Mouse (Mus musculus) cerebellum, adult 8-10 months (tissue): ENCODE data around the gene Clca3b.
A peak's percentile ranks its signal among the peaks of the same experiment; 100 is the strongest.
"Not testable (repeated sequence)": the region's sequence is repeated elsewhere in the genome, so short reads cannot be mapped to it uniquely, and the experiment has no call there.

Source experiments
- DNase-seq: peaks from one replicate; pipeline ENCODE4 v3.0.0; 2022

The Clca3b gene

GRCm38 (mm10) chr3:144849014-144849556 lies at the start of gene Clca3b:
Clca3b (minus strand) TSS chr3:144849357.
- not testable (repeated sequence) for DNase-seq

GRCm38 (mm10) chr3:144897042-144897678 lies 48.0 kb upstream of the Clca3b start:
- no peak for DNase-seq

DNA sequence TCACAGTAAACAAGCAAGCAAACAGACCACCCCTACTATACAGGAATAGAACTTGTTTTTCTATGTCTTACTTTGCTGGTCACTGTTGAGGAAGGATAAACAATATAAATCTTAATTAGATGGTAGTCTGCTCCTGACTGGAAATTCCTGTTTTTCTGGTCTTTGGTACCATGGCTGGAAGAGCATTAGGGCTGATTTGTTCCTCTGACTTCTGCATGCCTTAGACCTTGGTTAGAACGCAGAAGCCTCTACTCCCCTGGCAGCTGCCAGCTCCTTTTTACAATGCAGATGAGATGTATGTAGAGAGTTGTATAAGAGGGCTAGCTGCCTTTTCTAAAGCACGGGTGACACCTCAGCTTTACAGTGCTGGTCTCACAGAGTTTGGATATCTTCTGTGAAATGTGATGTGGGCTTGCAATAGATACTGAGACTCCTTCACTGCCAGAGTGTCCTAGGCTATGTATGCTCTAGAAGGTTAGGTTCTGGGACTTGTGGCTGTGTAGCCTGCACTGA lies 41.1 kb upstream of the Clca3b start:
- no peak for DNase-seq

DNA sequence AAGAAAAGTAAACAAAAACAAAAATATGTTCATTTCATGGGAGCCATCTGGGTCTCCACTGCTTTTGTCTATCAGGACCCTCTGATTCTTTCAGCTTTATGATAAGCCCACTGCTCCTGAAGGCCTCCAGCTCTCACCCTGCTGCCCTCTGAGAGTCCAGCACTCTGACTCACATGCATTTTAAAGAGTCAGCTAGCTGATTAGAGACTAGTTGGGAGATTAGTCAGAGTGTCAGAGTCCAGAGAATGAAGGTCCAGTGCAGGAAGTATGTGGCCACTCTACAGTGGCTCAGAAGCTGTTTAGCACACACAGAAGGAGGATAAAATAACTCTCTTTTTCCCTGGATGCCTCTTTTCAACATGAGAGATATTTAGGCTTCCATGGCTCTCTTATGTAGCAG lies 37.8 kb upstream of the Clca3b start:
- no peak for DNase-seq

GRCm38 (mm10) chr3:144872012-144872411 lies 22.9 kb upstream of the Clca3b start:
- DNase-seq: not testable (repeated sequence)

DNA sequence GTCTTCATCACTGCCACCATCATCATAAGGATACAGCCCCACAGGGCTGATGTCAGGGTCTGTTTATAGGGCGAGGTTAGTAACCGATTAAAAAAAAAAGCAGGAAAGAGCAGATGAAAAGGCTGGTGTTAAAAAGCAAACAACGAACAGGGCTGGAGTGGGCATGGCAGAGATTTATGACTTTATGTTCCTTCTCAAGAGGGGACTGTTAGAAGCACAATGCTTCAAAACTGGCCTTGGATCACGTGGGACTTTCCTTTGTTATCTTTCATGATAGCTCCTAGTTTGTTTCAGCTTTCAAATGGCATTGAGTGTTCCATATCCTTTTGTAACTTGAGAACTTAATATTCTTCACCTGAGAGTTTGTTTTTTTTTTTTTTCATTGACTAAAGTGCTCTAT lies 427 bp upstream of the Clca3b start:
- no peak for DNase-seq

DNA sequence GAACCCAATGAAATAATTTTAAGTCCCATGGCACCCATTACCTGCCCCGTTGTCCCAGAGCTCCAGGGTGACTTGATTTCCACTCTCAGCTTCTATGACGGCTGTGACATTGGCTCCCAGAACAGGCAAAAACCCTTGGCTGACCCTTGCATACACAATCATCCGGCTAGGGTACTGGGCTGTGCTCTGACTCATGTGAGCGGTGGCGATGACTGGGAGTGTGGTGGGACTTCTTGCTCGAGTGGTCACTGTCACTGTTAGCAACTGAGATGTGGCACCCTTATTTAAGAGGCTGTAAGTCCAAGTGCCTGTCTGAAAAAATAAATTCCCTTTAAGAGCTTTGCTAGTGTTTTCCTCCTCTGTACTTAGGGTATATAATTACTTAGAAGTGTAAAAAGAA lies 21.9 kb downstream of the Clca3b start:
- no peak for DNase-seq

- peak; percentile 49 for DNase-seq
Measured at GRCm38 (mm10) chr3:144825151-144825550, 24.0 kb downstream of the Clca3b start.

GRCm38 (mm10) chr3:144823331-144823730 lies 25.8 kb downstream of the Clca3b start:
- DNase-seq: no peak

GRCm38 (mm10) chr3:144820632-144821031 lies 28.5 kb downstream of the Clca3b start:
- no peak for DNase-seq

DNA sequence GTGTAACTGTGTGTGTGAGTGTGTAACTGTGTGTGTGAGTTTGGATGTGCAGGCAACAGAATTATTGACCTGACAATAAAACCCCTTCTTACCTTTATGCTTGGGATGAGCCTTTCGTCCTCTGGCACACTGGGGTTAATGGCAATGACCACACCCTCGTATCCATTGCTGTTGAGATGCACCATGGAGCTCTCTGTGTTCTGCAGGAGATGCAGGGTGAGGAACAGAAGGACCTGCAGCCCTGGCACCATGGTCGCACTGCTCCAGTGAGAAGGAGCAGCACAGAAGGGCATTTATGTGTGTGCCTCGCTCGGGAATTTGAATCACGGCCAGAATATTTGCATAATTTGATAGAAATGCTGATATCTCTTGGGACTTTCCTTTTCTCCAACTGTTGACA lies 29.9 kb downstream of the Clca3b start, which contains the start of gene Clca3a2:
Gene Clca3a2, minus strand, starts transcription at position 276 of the 400 bp plus-strand sequence.
- not testable (repeated sequence) for DNase-seq

- not testable (repeated sequence) for DNase-seq
Measured at GRCm38 (mm10) chr3:144813336-144813735, 35.8 kb downstream of the Clca3b start.

DNA sequence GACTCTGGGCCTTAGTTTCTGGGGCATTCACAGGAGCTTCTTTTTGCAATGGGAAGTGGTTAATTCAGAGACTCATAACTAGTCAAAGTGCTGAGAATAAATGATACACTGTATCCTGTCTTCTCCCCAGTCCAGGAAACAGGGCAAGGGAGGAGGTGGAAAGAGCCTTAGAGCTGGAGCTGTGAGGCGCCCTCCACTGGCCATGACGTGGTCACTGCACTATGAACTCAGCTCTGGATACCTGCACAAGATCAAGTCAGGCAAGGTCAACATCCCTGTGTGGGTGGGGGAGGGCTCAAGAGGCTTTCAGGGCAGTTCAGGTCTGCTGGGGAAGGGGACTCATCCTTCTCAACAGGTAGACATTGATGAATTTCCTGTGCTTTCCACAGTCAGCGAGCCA lies 37.3 kb downstream of the Clca3b start:
- DNase-seq: no peak

- not testable (repeated sequence) for DNase-seq
Measured at GRCm38 (mm10) chr3:144808153-144808925, 40.8 kb downstream of the Clca3b start.

- DNase-seq: not testable (repeated sequence)
Measured at GRCm38 (mm10) chr3:144806626-144807025, 42.5 kb downstream of the Clca3b start.

DNA sequence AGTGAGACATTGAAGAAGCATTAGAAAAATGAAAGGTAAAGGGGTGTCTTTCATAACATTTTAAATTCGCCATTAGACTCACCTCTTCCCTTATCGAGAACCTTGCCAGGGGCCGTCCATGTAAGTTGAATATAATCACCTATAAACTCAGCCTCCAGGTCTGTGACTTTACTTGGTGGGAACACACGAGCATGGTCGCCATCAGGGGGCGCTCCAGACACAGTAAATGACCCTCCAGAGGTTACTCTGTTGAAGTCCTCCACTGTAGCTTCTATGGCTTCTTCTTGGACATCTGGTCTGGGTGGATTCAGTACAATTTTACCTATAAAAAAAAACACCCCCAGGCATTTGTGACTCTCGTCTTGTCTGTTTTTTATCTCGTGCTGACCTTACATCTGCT lies 47.3 kb downstream of the Clca3b start:
- no peak for DNase-seq

- DNase-seq: no peak
Measured at GRCm38 (mm10) chr3:144785181-144786148, 63.7 kb downstream of the Clca3b start.
